Mouse (Mus musculus) bone marrow, adult 2 months (tissue): ENCODE measurements at regions not wholly inside any gene's neighbourhood (a gene's known extent, or its start where the extent isn't known, plus 50 kb on each side); places are given as distances from the start of the nearest gene placed in this dataset.

Experiments used
- CTCF ChIP-seq: fragments of 200-500 bp; IDR thresholded peaks from 2 replicates; pipeline ENCODE4 v1.5.1; 2011; ENCODE audit warnings: low read length, control low read depth; ENCODE audit not compliant: control insufficient read depth, insufficient read depth
- POLR2A ChIP-seq: fragments of 200-500 bp; IDR thresholded peaks from 2 replicates; pipeline ENCODE4 v1.6.1; 2011; ENCODE audit warnings: low read depth, mild to moderate bottlenecking, control low read depth, low read length, borderline replicate concordance; ENCODE audit not compliant: control insufficient read depth

- TF ChIP-seq CTCF: no peak
- no peak for TF ChIP-seq POLR2A
These were observed 304.9 kb upstream of the Zfp637 start for GRCm38 (mm10) chr6:117536084-117536483.
